Mouse (Mus musculus) left cerebral cortex, postnatal 4 days (tissue): ENCODE results near the gene Itm2a. TPM values are rescaled to one million over a fixed set of nuclear protein-coding genes. Genes with fewer than 3 reads are reported as not detected.

Experiments used
- DNase-seq: peaks from one replicate; pipeline ENCODE4 v3.0.0-alpha.2; 2022
- intact Hi-C: fragments of 180-260 bp; cut with DNase I; formaldehyde crosslinking; loops from one replicate; pipeline ENCODE4 v1.15.1; 2025
- total RNA-seq, 2 experiments: library from RNA; stranded (reverse); gene quantifications; 2 replicates each; pipeline ENCODE4 v1.2.3; 2021

Gene Itm2a
- total RNA-seq, result 10 to 100 TPM; 56.9 to 63.9 TPM

DNA sequence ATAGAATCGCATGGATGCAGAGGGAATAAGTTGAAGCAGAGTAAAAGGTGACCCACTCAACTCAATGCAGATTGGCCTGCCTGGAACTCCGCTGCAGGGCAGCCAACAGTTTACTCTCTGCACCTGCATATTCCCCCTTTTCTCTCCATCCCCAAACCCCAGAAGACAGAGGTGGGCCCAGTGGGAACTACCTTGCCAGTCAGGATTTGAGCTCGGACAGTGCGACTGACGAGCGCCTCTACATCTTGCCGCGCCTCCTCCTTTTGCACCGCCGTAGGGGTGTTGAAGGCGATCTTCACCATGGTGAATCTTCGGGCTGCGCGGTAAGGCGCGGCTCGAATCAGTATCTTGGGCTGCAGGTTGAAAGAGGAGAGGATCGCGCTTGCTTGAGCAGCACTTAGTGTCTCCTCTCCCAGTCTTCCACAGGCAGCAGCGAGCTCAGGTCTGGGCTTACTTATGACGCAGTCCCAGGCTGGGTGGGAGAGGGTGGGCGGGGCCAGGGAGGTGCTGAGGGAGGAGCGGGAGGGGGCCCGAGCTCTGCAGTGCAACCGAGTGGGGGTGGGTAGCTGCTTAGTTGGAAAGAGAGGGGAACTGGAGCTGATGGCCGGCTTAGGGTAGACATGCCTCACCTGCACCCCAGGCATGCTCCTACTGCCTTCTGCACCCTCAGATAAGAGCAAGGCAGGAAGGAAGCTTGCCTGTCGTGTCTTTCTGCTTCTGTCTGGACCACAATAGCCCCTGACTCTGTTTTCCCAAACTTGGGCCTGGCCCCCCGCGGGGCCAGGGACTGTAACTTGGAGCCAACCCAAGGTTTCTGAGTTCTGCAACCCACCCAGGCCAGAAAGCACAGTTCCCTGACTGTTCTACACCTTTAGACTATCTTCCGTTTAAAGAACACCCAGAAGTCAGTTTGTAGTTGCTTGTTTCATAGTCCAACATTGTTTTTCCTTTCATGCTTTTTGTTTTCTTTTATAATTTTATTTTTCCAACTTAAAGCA, at the start of gene Itm2a:
Gene Itm2a, minus strand, starts transcription at position 462 of the 998 bp plus-strand sequence.
- intact Hi-C loops, result no loop called here
- DNase-seq, result peak; percentile 17

GRCm38 (mm10) chrX:107435887-107436286, 32.7 kb upstream of the Itm2a start:
- intact Hi-C loops, result loop anchor here (5.0 kb wide), 1 partner anchor 639 kb away; no protein-coding TSS in a partner anchor
- DNase-seq, result no peak

- intact Hi-C loops, result no loop called here
Measured at GRCm38 (mm10) chrX:107421304-107421703, 18.1 kb upstream of the Itm2a start.

DNA sequence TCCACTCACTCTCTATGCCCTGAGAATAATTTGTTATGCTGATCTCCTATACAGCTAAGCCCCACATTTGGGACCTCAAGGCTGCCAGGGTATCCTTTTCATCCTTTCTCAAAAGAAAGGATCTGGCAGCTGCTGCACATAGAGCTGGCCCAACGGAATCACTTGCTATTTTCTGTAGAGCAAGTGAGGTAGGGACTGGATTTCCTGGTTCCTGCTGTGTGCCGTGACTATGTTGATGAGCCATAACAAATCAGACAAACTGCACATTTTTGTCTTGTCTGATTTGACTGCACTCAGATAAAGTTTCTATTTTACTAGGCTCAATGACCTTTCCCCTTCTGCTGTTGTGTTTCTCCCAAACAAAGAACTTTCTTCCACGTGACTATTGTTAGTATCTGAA, 14.2 kb upstream of the Itm2a start:
- intact Hi-C loops, result no loop called here

More at GRCm38 (mm10) chrX:107421304-107421703, 18.1 kb upstream of the Itm2a start:
- no peak for DNase-seq

GRCm38 (mm10) chrX:107415999-107416398, 12.8 kb upstream of the Itm2a start:
- intact Hi-C loops, result no loop called here

More for the DNA sequence above, 14.2 kb upstream of the Itm2a start:
- no peak for DNase-seq

DNA sequence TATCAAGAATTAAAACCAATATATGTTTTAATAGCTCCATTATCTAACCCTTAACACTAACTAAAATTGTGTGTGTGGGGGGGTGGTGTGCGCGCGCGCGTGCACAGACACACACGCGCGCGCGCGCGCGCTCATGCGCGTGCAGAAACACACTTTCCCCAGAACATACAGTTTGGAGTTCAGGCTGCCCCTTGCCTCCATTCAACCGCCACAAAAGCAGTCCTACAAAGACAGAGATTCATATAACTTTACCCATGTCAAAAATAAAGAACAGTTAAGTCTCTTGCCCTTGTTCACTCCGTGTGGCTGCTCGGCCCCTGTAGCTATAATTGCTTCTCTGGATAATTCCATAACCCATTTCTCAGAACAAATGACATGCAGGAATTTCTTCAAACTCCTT, 695 bp downstream of the Itm2a start:
- peak; percentile 5 for DNase-seq
- intact Hi-C loops, result no loop called here

More at GRCm38 (mm10) chrX:107415999-107416398, 12.8 kb upstream of the Itm2a start:
- DNase-seq, result no peak

- no peak for DNase-seq
- intact Hi-C loops, result no loop called here
Measured at GRCm38 (mm10) chrX:107399087-107399486, 4.1 kb downstream of the Itm2a start.

- intact Hi-C loops, result no loop called here
Measured at GRCm38 (mm10) chrX:107393256-107393655, 9.9 kb downstream of the Itm2a start.

DNA sequence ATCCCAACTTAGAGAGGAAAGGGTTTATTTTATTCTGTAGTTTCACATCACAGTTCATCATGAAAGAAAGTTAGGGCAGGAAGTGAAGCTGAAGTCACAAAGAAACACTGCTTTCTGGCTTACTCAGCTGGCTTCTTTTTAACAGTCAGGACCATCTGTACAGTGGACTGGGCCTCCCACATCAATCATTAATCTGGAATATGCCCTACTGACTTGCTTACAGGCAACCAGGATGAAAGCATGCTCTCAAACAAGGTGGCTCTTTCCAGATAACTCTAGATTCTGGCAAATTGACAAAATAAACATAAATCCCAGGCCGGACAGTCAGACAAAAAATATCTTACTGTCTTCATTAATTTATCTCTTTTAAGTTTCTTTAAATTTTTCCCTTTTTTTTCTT, 27.8 kb downstream of the Itm2a start:
- no peak for DNase-seq
- intact Hi-C loops, result no loop called here

More at GRCm38 (mm10) chrX:107393256-107393655, 9.9 kb downstream of the Itm2a start:
- no peak for DNase-seq

Other genes starting within 250 kb of the Itm2a start
- gene Gpr174, start 147.5 kb downstream of the Itm2a start, total RNA-seq, result under 1 TPM in 1 of 2 experiments, not detected in 1; 0.06 TPM